Mouse (Mus musculus): ENCODE data around the gene Stx4a.

- no peak for TF ChIP-seq ZNF384 (IDR thresholded peaks at IDR 0.05; ENCODE audit: low read depth, low read length)
- no peak for TF ChIP-seq MAFK (IDR thresholded peaks at IDR 0.05; ENCODE audit: insufficient read depth, low read depth, low read length)
- no peak for TF ChIP-seq HCFC1 (IDR thresholded peaks at IDR 0.05; ENCODE audit: borderline replicate concordance, insufficient read depth, low read length)
- no peak for TF ChIP-seq CHD2 (IDR thresholded peaks at IDR 0.05; ENCODE audit: low read depth, low read length)
Measured at GRCm38 (mm10) chr7:127797076-127797845, 26.8 kb upstream of the Stx4a start.

All from ES-E14 (cell line).